Mouse (Mus musculus): ENCODE results near the gene Creb3l2. TPM values are rescaled to one million over a fixed set of nuclear protein-coding genes. Genes with fewer than 3 reads are reported as not detected.

The Creb3l2 gene
- polyA plus RNA-seq, 1 experiment from 2014 or later = 2.7 TPM

DNA sequence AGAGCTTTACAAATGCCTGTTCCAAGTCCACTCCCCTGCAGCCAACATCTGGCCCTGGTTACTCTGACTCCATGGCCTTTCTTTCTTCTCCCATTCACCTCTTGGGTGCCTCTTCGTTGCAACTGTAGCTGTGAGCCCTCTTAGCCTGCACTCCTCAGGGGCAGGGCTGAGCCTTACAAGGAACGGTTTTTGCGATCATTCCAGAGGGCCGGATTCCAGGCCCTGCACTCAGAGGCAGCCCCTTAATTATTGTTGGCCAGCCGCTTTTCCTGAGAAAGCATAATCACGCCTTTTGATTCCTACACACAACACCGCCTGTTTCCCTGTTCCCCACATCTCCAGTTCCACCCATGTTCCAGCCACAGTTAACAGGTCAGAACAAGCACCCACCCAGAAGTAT is 17.6 kb downstream of the Creb3l2 start:
- ATAC-seq (ENCODE audit: low read depth) = no peak
- Histone ChIP-seq H3K9me3 (replicated peaks) (no peaks in the 10 kb centered on the region), H3K36me3 (no peaks in the 10 kb centered on the region), H3K27me3 (no peaks in the 10 kb centered on the region), H3K4me3 (replicated peaks) (no peak overlapping the region), H3K27ac (no peak overlapping the region), H3K4me1 (replicated peaks) (peaks cover 43% of the 10 kb centered on the region), H3K9ac (no peak overlapping the region), H3K4me2 (no peak overlapping the region)
- no peak for DNase-seq
- WGBS (ENCODE audit: insufficient replicate concordance) = 73% methylated on average over 7 of the region's 7 CpGs

DNA sequence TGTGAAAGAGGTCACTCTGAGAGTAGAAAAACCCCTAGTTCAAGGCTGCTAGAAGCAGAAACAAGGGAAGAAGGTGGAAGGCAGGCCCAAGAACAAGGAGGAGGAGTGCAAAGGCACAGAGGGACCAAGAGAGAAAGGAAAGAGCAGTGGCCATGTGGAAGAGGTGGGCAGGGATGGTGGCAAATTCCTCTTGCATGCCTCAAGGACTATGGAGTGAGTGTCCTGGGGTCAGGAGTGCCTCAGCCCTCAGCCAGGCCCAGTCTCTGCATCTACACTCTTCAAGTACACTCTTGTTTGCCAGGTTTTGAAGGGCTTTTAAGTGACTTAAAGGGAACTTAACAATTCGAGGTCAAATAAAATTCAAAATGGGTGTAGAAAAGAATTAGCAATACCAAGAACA is 18.6 kb downstream of the Creb3l2 start:
- DNase-seq (no peak), ATAC-seq (ENCODE audit: low read depth) (no peak)
- no peak overlapping the region for H3K4me2 ChIP-seq
- H3K27me3 ChIP-seq = no peaks in the 10 kb centered on the region
- H3K36me3 ChIP-seq = no peaks in the 10 kb centered on the region
- peaks cover 36% of the 10 kb centered on the region for H3K4me1 ChIP-seq (replicated peaks)
- 34% methylated on average over 1 of the region's 1 CpGs for WGBS (ENCODE audit: insufficient replicate concordance)
- H3K9me3 ChIP-seq (replicated peaks) = no peaks in the 10 kb centered on the region
- no peak overlapping the region for H3K27ac ChIP-seq
- no peak overlapping the region for H3K4me3 ChIP-seq (replicated peaks)
- no peak overlapping the region for H3K9ac ChIP-seq

DNA sequence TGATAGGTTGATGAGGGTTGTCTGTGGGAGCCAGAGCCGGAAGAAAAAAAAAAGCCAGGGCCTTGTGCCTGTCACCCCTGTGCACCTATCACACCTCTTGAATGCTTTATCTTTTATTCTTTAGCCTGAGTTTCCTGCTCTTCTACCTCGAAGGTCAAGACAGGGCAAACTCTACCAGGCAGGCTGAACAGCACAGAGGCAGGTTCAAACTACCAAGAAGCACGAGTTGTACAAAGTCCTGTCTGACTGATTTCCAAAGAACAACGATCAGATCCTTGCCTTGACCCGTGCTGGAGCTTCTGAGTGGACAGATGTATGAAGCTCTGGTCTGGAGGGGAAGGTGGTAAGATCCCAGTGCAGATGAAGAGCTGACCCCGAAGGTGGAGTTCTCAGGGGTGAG is 20.8 kb downstream of the Creb3l2 start:
- no peak for ATAC-seq (ENCODE audit: low read depth)
- DNase-seq = no peak

DNA sequence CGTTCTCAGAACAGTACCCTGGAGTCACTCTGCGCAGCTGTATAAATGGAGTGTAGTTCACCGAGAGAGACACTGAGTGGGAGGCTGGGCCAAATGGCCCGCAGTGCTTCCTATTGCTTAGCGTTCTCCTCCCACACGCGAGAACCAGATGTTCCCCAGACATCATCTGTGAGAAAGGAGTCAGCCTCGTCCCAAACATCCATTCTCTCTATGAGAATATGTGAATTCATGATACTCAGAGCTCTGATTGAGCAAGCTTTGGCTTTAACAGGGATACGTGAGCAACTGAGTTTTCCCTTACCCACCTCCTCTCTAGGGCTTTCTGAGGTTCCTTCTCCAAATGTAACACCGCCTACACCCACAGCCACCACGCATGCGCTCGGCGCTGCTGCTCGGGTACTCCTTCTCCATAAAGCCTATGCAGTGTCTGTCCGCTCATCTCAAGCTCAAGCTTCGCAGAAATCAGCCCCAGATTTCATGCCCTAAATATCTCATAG is 22.5 kb downstream of the Creb3l2 start:
- no peaks in the 10 kb centered on the region for H3K27me3 ChIP-seq
- peaks cover 22% of the 10 kb centered on the region for H3K4me1 ChIP-seq (replicated peaks)
- H3K4me3 ChIP-seq (replicated peaks) = no peak overlapping the region
- no peak overlapping the region for H3K27ac ChIP-seq
- no peaks in the 10 kb centered on the region for H3K9me3 ChIP-seq (replicated peaks)
- H3K9ac ChIP-seq = no peak overlapping the region
- no peak for ATAC-seq (ENCODE audit: low read depth)
- WGBS (ENCODE audit: insufficient replicate concordance) = 60% methylated on average over 17 of the region's 17 CpGs
- no peaks in the 10 kb centered on the region for H3K36me3 ChIP-seq
- no peak for DNase-seq
- H3K4me2 ChIP-seq = no peak overlapping the region

More for the DNA sequence above, 20.8 kb downstream of the Creb3l2 start:
- Histone ChIP-seq H3K4me3 (replicated peaks) (no peak overlapping the region), H3K27me3 (no peaks in the 10 kb centered on the region), H3K36me3 (no peaks in the 10 kb centered on the region), H3K9ac (no peak overlapping the region), H3K9me3 (replicated peaks) (no peaks in the 10 kb centered on the region), H3K4me1 (replicated peaks) (peaks cover 18% of the 10 kb centered on the region), H3K27ac (no peak overlapping the region), H3K4me2 (no peak overlapping the region)
- 49% methylated on average over 6 of the region's 6 CpGs for WGBS (ENCODE audit: insufficient replicate concordance)

DNA sequence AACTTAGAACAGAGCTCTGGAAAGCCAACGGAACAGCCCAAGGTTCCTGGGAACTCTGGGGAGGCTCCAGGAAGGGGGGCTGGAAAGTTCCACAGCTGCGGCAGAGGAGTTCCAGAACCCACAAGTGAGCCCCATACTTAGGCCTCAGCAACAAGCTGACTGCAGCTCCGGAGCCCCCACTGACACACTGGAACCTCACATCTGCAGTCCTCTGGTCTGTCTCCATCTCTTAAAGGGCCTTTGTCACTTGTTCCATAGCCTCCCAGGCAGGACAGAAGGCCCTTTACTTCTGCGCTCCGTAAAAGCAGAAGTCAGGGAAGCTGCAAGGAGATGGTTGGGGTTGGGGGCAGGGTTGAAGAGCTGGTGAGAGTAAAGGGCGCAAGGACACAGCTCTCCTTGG is 23.0 kb downstream of the Creb3l2 start:
- no peak overlapping the region for H3K4me2 ChIP-seq
- no peak overlapping the region for H3K27ac ChIP-seq

DNA sequence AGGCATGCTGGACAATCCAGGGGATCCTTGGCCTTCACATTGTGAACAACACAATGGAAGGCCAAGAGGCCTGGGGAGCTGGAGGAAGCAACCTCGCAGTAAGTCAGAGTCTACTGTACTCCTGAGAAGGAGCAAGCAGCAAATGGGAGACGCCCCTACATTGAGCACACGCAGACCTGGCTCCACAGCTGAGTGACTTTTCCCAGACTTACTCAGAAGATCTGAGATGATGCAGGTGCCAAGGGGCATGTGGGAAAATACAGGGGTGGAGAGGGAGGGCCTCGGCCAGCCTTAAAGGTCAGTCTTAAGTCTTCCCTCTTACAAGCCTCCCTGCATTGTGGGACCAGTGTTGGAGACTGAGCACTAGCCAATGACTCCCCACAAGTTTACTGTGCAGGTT is 25.2 kb downstream of the Creb3l2 start:
- ATAC-seq (ENCODE audit: low read depth) (no peak), DNase-seq (no peak)
- Histone ChIP-seq H3K4me3 (replicated peaks) (no peak overlapping the region), H3K9ac (no peak overlapping the region), H3K4me2 (no peak overlapping the region), H3K4me1 (replicated peaks) (peaks cover 16% of the 10 kb centered on the region), H3K27ac (no peak overlapping the region; the same call in 1 of the 2 replicates), H3K9me3 (replicated peaks) (no peaks in the 10 kb centered on the region), H3K36me3 (no peaks in the 10 kb centered on the region), H3K27me3 (no peaks in the 10 kb centered on the region)
- 66% methylated on average over 4 of the region's 4 CpGs for WGBS (ENCODE audit: insufficient replicate concordance)

More for the DNA sequence above, 23.0 kb downstream of the Creb3l2 start:
- H3K27me3 ChIP-seq = no peaks in the 10 kb centered on the region
- H3K36me3 ChIP-seq = no peaks in the 10 kb centered on the region
- H3K4me3 ChIP-seq (replicated peaks) = no peak overlapping the region
- no peak overlapping the region for H3K9ac ChIP-seq
- peaks cover 22% of the 10 kb centered on the region for H3K4me1 ChIP-seq (replicated peaks)
- H3K9me3 ChIP-seq (replicated peaks) = no peaks in the 10 kb centered on the region
- 40% methylated on average over 6 of the region's 6 CpGs for WGBS (ENCODE audit: insufficient replicate concordance)
- no peak for ATAC-seq (ENCODE audit: low read depth)
- no peak for DNase-seq

DNA sequence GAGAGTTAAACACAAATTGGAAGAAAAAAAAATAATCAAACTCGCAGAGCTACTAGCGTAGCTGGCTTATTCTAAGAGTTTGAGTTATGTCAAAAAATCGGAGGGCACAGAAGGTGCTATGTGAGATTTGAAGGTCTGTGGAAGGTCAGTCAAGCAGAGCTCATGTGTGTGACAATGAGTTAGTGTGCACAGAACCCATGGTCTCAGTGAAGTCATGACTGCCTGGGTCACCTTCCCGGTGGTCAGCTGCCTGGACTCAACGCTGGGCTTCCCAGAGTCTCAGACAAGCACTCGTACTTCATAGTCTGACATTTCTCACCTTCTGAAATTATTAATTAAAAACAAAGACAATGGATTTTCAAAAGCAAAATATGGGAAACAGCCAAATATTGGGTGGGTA is 26.4 kb downstream of the Creb3l2 start:
- no peaks in the 10 kb centered on the region for H3K9me3 ChIP-seq (replicated peaks)
- DNase-seq (no peak), ATAC-seq (ENCODE audit: low read depth) (no peak)
- no peaks in the 10 kb centered on the region for H3K27me3 ChIP-seq
- no peaks in the 10 kb centered on the region for H3K36me3 ChIP-seq
- WGBS (ENCODE audit: insufficient replicate concordance) = 70% methylated on average over 6 of the region's 6 CpGs
- H3K27ac ChIP-seq = no peak overlapping the region
- no peak overlapping the region for H3K9ac ChIP-seq
- no peak overlapping the region for H3K4me2 ChIP-seq
- peaks cover 20% of the 10 kb centered on the region for H3K4me1 ChIP-seq (replicated peaks)
- H3K4me3 ChIP-seq (replicated peaks) = no peak overlapping the region

DNA sequence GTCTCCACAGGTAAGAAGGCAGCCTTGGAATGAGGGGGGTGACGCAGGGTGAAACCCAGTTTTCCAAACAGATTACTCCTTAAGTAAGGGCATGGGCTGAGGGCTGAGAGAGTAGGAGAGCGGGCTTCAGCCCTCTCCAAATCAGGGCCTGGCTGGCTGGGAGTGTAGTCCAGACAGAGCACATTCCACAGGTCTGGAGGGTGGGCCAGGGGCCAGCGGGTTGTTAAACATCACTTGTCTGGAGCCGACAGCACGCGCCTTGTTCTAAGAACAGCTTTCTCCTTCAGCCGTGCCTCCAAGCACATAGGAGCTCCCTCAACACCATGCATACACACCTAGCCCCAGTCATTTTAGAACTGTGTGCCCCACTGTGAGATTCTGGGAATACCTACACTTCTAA is 26.9 kb downstream of the Creb3l2 start:
- WGBS (ENCODE audit: insufficient replicate concordance) = 71% methylated on average over 7 of the region's 7 CpGs
- H3K27me3 ChIP-seq = no peaks in the 10 kb centered on the region

DNA sequence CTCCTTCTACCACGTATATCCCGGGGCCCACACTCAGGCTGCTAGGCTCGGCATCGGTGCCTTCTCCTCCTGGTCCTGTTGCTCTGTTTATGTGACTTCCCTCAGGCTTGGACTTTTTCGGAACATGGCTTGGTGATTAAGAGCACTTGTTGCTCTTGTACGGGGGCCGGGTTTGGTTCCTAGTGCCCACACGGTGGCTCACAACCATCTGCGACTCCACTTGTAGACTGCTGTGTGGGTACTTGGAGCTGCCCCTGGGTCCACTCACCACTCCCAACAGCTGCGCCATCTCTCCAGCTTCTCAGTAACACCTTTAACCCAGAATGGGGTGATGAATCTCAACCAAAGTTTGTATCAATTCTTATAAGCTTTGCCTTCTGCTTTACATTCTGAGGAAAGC is 27.4 kb downstream of the Creb3l2 start:
- Histone ChIP-seq H3K9me3 (replicated peaks) (no peaks in the 10 kb centered on the region), H3K27ac (no peak overlapping the region), H3K4me3 (replicated peaks) (no peak overlapping the region), H3K27me3 (no peaks in the 10 kb centered on the region), H3K36me3 (no peaks in the 10 kb centered on the region), H3K4me2 (no peak overlapping the region), H3K4me1 (replicated peaks) (peaks cover 21% of the 10 kb centered on the region), H3K9ac (no peak overlapping the region)
- WGBS (ENCODE audit: insufficient replicate concordance) = 86% methylated on average over 10 of the region's 10 CpGs
- no peak for DNase-seq
- no peak for ATAC-seq (ENCODE audit: low read depth)

More for the DNA sequence above, 26.9 kb downstream of the Creb3l2 start:
- H3K4me3 ChIP-seq (replicated peaks) = no peak overlapping the region
- no peak overlapping the region for H3K9ac ChIP-seq
- no peaks in the 10 kb centered on the region for H3K36me3 ChIP-seq
- H3K4me1 ChIP-seq (replicated peaks) = peaks cover 21% of the 10 kb centered on the region
- DNase-seq (no peak), ATAC-seq (ENCODE audit: low read depth) (no peak)
- no peaks in the 10 kb centered on the region for H3K9me3 ChIP-seq (replicated peaks)
- H3K27ac ChIP-seq = no peak overlapping the region
- no peak overlapping the region for H3K4me2 ChIP-seq

DNA sequence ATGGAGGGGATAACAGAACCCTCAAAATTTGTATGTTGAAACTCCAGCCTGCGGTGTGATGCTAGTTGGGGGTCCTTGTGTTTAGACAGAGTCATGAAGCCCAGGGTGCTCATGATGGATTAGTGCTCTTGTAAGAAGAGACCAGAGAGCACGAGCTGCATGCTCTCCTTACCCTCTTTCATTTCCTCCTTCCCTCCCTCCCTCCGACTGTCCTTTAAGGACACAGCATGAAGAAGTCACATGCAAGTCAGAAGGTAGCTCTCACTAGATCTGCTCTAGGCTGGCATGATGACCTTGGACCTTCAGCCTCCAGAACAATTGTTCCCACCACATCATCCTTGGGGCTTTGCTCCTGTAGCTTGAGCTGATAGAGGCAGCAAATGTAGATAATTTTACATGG is 30.2 kb downstream of the Creb3l2 start:
- H3K4me3 ChIP-seq (replicated peaks) = no peak overlapping the region
- no peaks in the 10 kb centered on the region for H3K36me3 ChIP-seq
- no peaks in the 10 kb centered on the region for H3K9me3 ChIP-seq (replicated peaks)
- no peak overlapping the region for H3K9ac ChIP-seq
- no peaks in the 10 kb centered on the region for H3K27me3 ChIP-seq
- H3K4me1 ChIP-seq (replicated peaks) = peaks cover 24% of the 10 kb centered on the region
- no peak overlapping the region for H3K4me2 ChIP-seq
- ATAC-seq (ENCODE audit: low read depth) = no peak
- no peak for DNase-seq
- H3K27ac ChIP-seq = no peak overlapping the region
- WGBS (ENCODE audit: insufficient replicate concordance) = 65% methylated on average over 3 of the region's 3 CpGs

DNA sequence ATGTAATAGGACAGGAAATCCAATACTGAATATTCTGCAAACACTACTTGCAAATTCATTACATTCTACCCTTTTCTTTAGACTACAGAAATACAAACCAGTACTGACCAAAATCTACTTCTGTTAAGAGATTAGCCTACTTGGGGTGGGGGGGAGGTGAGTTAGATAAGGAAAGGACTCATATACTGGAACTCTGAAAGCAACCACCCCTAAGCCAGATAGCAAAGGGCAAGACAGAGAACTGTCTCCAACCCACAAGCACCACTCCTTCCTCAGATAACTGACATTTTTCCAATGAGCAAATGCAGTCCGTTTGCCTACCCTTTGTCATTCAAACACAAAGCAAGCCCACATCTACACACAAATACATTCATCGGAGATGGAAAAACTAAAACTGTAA is 32.1 kb downstream of the Creb3l2 start:
- no peaks in the 10 kb centered on the region for H3K27me3 ChIP-seq
- H3K9ac ChIP-seq = no peak overlapping the region
- no peak overlapping the region for H3K4me3 ChIP-seq (replicated peaks)
- H3K4me2 ChIP-seq = no peak overlapping the region
- 32% methylated on average over 2 of the region's 2 CpGs for WGBS (ENCODE audit: insufficient replicate concordance)
- DNase-seq (no peak), ATAC-seq (ENCODE audit: low read depth) (peak; percentile 74)
- H3K27ac ChIP-seq = no peak overlapping the region
- H3K4me1 ChIP-seq (replicated peaks) = peaks cover 20% of the 10 kb centered on the region
- no peaks in the 10 kb centered on the region for H3K36me3 ChIP-seq
- H3K9me3 ChIP-seq (replicated peaks) = no peaks in the 10 kb centered on the region

DNA sequence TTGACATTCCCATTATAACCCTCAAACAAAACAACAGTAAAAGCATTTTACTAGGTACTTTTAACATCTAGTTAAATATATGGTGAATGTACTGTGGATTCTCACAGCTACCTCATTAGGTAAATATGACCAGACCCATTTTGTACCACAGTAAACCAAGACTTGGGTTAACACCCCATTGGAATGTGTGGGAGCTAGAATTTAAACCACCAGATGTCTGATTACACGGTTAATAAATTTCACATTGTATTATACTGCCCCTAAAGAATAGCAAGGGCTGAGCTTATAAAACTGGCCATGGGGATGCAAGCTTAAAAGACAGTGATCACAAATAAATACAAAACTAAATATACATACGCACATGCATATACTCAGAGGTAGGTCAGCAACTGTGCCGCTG is 34.1 kb downstream of the Creb3l2 start:
- no peaks in the 10 kb centered on the region for H3K36me3 ChIP-seq
- DNase-seq (no peak), ATAC-seq (ENCODE audit: low read depth) (no peak)
- H3K4me1 ChIP-seq (replicated peaks) = peaks cover 26% of the 10 kb centered on the region
- no peak overlapping the region for H3K9ac ChIP-seq
- H3K27ac ChIP-seq = no peak overlapping the region
- WGBS (ENCODE audit: insufficient replicate concordance) = 80% methylated on average over 3 of the region's 3 CpGs
- H3K9me3 ChIP-seq (replicated peaks) = no peaks in the 10 kb centered on the region
- no peaks in the 10 kb centered on the region for H3K27me3 ChIP-seq
- no peak overlapping the region for H3K4me2 ChIP-seq
- no peak overlapping the region for H3K4me3 ChIP-seq (replicated peaks)
